Mouse (Mus musculus) cerebellum, adult 2 months (tissue): ENCODE data around the gene Ssx2ip. TPM values are rescaled to one million over a fixed set of nuclear protein-coding genes. Genes with fewer than 3 reads are reported as not detected.

Source experiments
- DNase-seq, 2 experiments: peaks; one replicate each; pipeline ENCODE4 v3.0.0; 2021
- H3K27ac ChIP-seq: fragments of 200-500 bp; 2 replicates; pipeline ENCODE4 v1.5.1; 2012; ENCODE audit warnings: low read length, control low read depth, inconsistent platforms; ENCODE audit not compliant: insufficient read depth
- H3K27me3 ChIP-seq: fragments of 200-500 bp; 2 replicates; pipeline ENCODE4 v1.6.1; 2012; ENCODE audit warnings: inconsistent platforms, mild to moderate bottlenecking, low read length, moderate library complexity; ENCODE audit not compliant: control insufficient read depth, insufficient read depth
- H3K4me1 ChIP-seq: fragments of 200-500 bp; 2 replicates; pipeline ENCODE4 v1.6.1; 2011; ENCODE audit warnings: low read length; ENCODE audit not compliant: control insufficient read depth, insufficient read depth
- H3K4me3 ChIP-seq: fragments of 200-500 bp; replicated peaks from 2 replicates; pipeline ENCODE3; 2011; ENCODE audit warnings: mild to moderate bottlenecking, low read depth, low read length, control low read depth; ENCODE audit not compliant: insufficient read depth
- CTCF ChIP-seq: fragments of 200-500 bp; IDR thresholded peaks from 2 replicates; pipeline ENCODE4 v1.5.1; 2011; ENCODE audit warnings: low read depth, mild to moderate bottlenecking, control low read depth, low read length, moderate library complexity, borderline replicate concordance; ENCODE audit not compliant: insufficient read depth
- POLR2A ChIP-seq: fragments of 200-500 bp; IDR thresholded peaks from 2 replicates; pipeline ENCODE4 v1.6.1; 2011; ENCODE audit warnings: low read length, control low read depth, borderline replicate concordance; ENCODE audit not compliant: insufficient read depth
- WGBS: fragments of 180-500 bp; shearing (Covaris S2); methylation state at CpG from one replicate; pipeline ENCODE4 v1.1.7; 2018; 5-methylcytosine and 5-hydroxymethylcytosine counted together
- polyA plus RNA-seq: library from polyadenylated mRNA; depleted of rRNA; stranded (reverse); fragments of >200 nt; gene quantifications from 2 replicates; pipeline ENCODE4 v1.2.3, GENCODE M21; 2012; rRNA removed

Ssx2ip gene
- polyA plus RNA-seq, 1 experiment, result 33.2 TPM

DNA sequence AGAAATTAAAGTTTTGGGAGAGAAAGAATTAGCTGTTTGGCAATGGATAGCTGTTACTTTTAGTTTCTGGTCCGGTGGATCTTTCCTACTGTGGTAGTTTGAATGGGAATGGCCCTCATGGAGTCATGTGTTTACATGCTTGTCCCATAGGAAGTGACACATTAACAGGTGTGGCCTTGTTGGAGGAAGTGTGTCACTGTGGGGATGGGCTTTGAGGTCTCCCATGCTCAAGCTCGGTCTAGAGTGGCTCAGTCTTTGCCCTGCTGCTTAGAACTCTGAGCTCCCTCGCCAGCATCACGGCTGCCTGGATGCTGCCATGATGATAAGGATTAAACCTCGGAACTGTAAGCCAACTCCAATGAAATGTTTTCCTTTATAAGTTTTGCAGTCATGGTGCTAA, 46.9 kb downstream of the Ssx2ip start:
- H3K4me3 ChIP-seq, result no peak overlapping the region
- no peaks in the 10 kb centered on the region for H3K27me3 ChIP-seq
- no peaks in the 10 kb centered on the region for H3K4me1 ChIP-seq
- DNase-seq, result no peak
- WGBS, result 92% methylated on average over 5 of the region's 5 CpGs
- TF ChIP-seq POLR2A, result no peak
- no peak for TF ChIP-seq CTCF
- no peak overlapping the region for H3K27ac ChIP-seq

DNA sequence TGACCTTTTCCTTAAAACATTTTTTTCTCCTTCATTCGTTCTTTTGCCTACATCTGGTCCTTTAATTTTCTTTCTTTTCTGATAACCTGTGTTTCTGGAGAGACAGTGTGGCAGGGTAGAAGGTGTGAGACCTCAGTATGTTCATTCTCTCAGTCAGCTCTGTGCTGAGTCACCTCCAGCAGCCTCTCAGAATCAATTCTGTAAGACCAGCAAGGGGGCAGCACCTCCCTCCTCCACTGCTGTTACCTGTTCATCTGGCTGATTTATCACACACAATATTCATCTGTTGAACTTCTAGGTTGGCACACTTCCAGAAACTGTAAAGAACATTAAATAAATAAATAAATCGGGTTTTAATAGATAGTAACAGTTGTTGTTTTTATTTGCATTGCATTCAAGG, 58.5 kb downstream of the Ssx2ip start:
- TF ChIP-seq CTCF (no peak), POLR2A (no peak)
- no peak for DNase-seq
- WGBS, result 73% methylated on average over 2 of the region's 2 CpGs
- no peaks in the 10 kb centered on the region for H3K4me1 ChIP-seq
- H3K4me3 ChIP-seq, result no peak overlapping the region
- no peaks in the 10 kb centered on the region for H3K27me3 ChIP-seq
- H3K27ac ChIP-seq, result no peak overlapping the region

DNA sequence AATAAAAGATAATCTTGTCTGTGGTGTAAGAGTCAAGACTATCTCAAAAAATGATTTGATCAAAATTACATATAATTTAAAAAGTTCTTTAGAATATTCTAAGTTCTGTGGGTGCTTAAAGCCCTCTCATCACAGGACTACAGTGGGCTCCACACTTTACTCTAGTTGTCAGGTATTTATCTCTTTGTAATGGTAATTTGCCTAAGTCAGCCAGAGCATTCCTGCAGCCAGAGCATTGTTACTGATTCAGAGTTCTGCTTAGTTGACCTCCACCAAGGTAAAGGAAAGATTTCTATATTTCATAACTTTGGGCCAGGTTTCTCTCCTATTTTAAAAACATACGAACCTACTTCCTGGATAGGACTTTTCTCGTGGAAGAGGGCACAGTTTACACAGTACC, 64.8 kb downstream of the Ssx2ip start:
- 80% methylated on average over 2 of the region's 2 CpGs for WGBS

GRCm38 (mm10) chr3:146472657-146473056, 68.2 kb downstream of the Ssx2ip start:
- Histone ChIP-seq H3K4me3 (no peak overlapping the region), H3K27me3 (no peaks in the 10 kb centered on the region), H3K4me1 (no peaks in the 10 kb centered on the region), H3K27ac (no peak overlapping the region)
- DNase-seq, result no peak
- 81% methylated on average over 4 of the region's 4 CpGs for WGBS
- no peak for TF ChIP-seq POLR2A
- TF ChIP-seq CTCF, result no peak

More for the DNA sequence above, 64.8 kb downstream of the Ssx2ip start:
- H3K4me3 ChIP-seq, result no peak overlapping the region
- TF ChIP-seq CTCF (no peak), POLR2A (no peak)
- no peak overlapping the region for H3K27ac ChIP-seq
- no peaks in the 10 kb centered on the region for H3K27me3 ChIP-seq
- no peak for DNase-seq
- H3K4me1 ChIP-seq, result no peaks in the 10 kb centered on the region

DNA sequence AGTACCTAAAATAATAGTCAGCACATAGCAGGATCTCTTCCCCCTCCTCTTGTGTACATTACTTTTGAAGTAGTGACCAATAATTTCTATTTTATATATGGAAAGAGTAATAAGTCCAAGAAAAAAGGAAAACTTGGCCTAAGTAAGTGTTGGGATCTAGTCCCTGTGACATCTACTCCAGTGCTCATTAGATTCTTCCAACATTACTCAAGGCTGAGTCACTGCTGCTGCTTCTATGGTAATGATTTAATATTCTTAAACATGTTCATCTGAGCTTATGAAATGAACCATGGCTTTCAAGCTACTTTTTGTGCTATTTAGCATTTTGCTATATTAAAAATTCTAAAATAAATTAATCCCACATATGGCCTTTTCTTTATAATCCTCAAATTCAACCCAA, 69.3 kb downstream of the Ssx2ip start:
- Histone ChIP-seq H3K4me1 (no peaks in the 10 kb centered on the region), H3K27me3 (no peaks in the 10 kb centered on the region), H3K27ac (no peak overlapping the region), H3K4me3 (no peak overlapping the region)
- DNase-seq, result no peak
- no peak for TF ChIP-seq CTCF

- no peak overlapping the region for H3K27ac ChIP-seq
- H3K4me3 ChIP-seq, result no peak overlapping the region
- no peaks in the 10 kb centered on the region for H3K27me3 ChIP-seq
- DNase-seq, result no peak
- H3K4me1 ChIP-seq, result no peaks in the 10 kb centered on the region
- TF ChIP-seq POLR2A (no peak), CTCF (no peak)
- WGBS, result 87% methylated on average over 3 of the region's 3 CpGs
Observed at GRCm38 (mm10) chr3:146474428-146474827, 70.0 kb downstream of the Ssx2ip start.

DNA sequence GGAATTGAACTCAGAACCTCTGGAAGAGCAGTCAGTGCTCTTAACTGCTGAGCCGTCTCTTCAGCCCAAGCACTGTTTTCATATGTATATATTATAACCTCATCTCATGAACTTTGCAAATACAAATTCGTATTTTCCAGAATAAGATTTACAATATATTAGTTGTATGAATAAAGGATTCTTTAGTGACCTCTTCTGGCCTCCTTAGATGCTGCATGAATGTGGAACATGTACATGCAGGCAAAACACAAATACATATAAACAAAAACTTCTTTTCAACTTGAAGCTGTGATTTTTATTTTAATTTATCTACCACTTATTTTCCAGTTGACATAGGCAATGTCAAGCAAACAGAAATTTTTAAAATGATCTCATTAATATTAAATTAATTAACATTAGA, 77.6 kb downstream of the Ssx2ip start:
- Histone ChIP-seq H3K4me1 (no peaks in the 10 kb centered on the region), H3K4me3 (no peak overlapping the region), H3K27ac (no peak overlapping the region), H3K27me3 (no peaks in the 10 kb centered on the region)
- whole genome bisulfite sequencing, result 67% methylated on average over 2 of the region's 2 CpGs
- DNase-seq, result no peak
- TF ChIP-seq CTCF, result no peak
- no peak for TF ChIP-seq POLR2A

GRCm38 (mm10) chr3:146486464-146486863, 82.0 kb downstream of the Ssx2ip start:
- Histone ChIP-seq H3K27me3 (no peaks in the 10 kb centered on the region), H3K4me3 (no peak overlapping the region), H3K4me1 (no peaks in the 10 kb centered on the region), H3K27ac (no peak overlapping the region)
- DNase-seq, result no peak
- 90% methylated on average over 4 of the region's 4 CpGs for WGBS
- no peak for TF ChIP-seq CTCF

Other genes with a start within 250 kb of the Ssx2ip start
- 0.23 and 0.29 TPM in 2 replicates for gene Lpar3, start 183.7 kb upstream of the Ssx2ip start, polyA plus RNA-seq
- gene Ctbs, start 45.2 kb downstream of the Ssx2ip start, polyA plus RNA-seq, result 2.7 and 3.0 TPM in 2 replicates
- gene Spata1, start 95.1 kb downstream of the Ssx2ip start, polyA plus RNA-seq, result 2.6 and 2.7 TPM in 2 replicates
- 90.7 and 93.9 TPM in 2 replicates for gene Gng5, start 95.2 kb downstream of the Ssx2ip start, polyA plus RNA-seq
- gene Rpf1, start 116.8 kb downstream of the Ssx2ip start, polyA plus RNA-seq, result 19.6 and 20.6 TPM in 2 replicates
- 0.13 and 0.35 TPM in 2 replicates for gene Uox, start 165.8 kb downstream of the Ssx2ip start, polyA plus RNA-seq
- gene Dnase2b, start 211.0 kb downstream of the Ssx2ip start, polyA plus RNA-seq, result not detected in 2 replicates
- gene 4930503B20Rik, start 246.7 kb downstream of the Ssx2ip start, polyA plus RNA-seq, result not detected in 2 replicates